Mouse (Mus musculus) G1E-ER4 (cell line): ENCODE data around the gene Nphs1. TPM values are rescaled to one million over a fixed set of nuclear protein-coding genes. Genes with fewer than 3 reads are reported as not detected.

Experiments used
- GATA1 ChIP-seq: IDR thresholded peaks from one replicate; pipeline ENCODE4 v1.8.0; 2012; ENCODE audit warnings: low read length, inconsistent platforms
- polyA plus RNA-seq: library from polyadenylated mRNA; stranded (reverse); fragments of >175 nt; gene quantifications from 2 replicates; pipeline ENCODE4 v1.2.3, GENCODE M21; 2012

Nphs1 gene
- polyA plus RNA-seq, 1 experiment: not detected

- TF ChIP-seq GATA1: no peak
Observed at GRCm38 (mm10) chr7:30431793-30432192, 26.3 kb upstream of the Nphs1 start.

- no peak for TF ChIP-seq GATA1
Observed at GRCm38 (mm10) chr7:30434238-30434637, 23.9 kb upstream of the Nphs1 start.

GRCm38 (mm10) chr7:30434701-30435100 lies 23.4 kb upstream of the Nphs1 start:
- TF ChIP-seq GATA1: no peak

- TF ChIP-seq GATA1: no peak
Observed at GRCm38 (mm10) chr7:30435156-30435555, 23.0 kb upstream of the Nphs1 start.

- no peak for TF ChIP-seq GATA1
Observed at GRCm38 (mm10) chr7:30436879-30437278, 21.2 kb upstream of the Nphs1 start.

DNA sequence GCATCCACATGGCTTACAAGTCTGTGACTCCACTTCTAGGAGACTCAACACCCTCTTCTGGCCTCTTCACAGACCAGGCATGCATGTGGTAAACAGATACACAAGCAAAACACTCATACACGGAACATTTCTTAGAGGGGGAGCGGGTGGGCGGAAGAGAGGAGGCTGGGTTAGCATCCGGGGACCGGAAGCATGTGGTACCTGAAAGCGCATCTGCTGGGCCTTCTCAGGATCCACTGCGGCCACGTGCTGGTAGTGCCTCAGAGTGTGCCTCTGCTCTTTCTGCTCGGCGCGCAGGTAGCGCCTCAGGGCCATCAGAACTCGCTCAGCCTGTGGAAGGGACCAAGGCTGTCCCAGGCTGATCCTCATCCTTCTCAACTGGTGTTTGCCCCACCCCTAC lies 18.4 kb upstream of the Nphs1 start:
- TF ChIP-seq GATA1: no peak

DNA sequence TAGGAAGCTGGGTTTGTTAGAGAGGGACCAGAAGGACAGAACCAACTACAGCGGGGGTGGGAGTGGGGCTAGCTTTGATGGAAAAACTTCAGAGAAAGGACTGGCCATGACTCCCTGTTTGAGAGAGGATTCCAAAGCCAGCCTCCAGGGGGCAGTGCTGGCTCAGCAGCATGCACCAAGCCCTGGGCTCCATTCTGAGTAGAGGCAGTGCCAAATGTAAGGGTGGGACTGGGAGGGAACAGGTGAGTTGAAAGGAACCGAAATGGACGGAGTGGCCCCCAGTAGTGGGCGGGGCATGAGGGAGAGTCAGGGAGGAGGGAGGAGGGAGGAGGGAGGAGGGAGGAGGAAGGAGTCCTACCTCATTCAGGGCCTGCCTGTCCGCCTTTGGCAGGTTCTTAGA lies 17.4 kb upstream of the Nphs1 start:
- no peak for TF ChIP-seq GATA1

DNA sequence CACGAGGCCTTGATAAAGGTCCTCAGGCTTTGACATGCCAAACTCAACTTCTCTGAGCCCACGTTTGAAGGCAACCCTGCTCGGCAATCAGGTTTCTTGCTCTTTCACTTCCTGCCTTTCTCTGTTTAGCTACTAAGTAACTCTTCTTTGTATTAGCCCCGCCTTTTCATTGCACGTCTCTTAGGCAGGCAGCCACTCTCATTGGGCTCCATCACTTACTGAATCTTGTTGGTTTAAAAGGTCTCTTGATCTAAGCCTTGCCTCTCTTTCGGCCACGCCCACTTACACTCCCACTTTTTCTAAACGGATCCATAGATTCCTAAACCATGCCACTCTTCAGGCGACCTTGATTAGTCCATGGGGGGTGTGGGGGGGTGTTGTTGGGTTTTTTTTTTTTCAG lies 14.4 kb upstream of the Nphs1 start:
- no peak for TF ChIP-seq GATA1

DNA sequence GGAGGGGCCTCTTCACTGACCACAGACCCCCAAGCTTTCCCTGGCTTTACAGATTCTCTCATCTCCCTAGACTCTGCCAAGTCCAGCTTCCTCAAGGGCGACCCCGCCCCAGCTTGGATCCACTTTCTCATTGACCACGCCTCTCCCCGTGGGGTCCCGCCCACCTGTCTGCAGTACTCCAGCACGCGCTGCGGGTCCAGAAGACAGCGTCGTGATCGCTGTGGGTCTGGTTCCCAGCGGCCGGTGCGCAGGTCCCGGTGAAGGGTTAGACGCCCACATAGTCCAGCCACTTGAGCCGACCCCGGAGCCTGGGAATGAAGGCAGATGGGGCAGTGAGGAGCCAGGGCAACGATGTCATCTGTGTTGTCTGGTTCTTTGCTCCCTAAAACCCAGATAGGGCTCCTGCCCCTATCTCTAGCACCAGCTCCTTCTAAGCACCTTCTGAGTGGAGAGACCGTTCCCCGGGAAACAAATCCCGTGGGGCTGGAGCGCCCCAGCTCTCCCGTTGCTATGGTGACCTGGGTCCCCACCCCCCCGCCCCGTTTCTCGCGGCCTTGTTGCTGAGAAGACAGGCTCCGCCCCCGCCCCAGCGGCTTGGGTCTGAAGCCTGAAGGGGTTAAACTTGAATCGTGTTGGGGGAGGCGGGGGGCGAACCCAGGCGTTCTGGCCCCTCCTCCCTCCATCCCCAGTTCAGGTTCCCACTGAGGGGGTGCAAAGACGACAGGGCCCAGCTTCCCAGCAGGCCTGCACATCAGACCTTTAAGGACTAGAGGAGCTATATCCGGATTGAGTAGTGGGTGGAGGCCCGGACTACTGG lies 13.8 kb upstream of the Nphs1 start:
- no peak for TF ChIP-seq GATA1

GRCm38 (mm10) chr7:30444971-30445751 lies 13.0 kb upstream of the Nphs1 start, which contains the start of gene Aplp1:
Aplp1 (minus strand) TSS chr7:30445535.
- TF ChIP-seq GATA1: no peak

- TF ChIP-seq GATA1: no peak
Observed at GRCm38 (mm10) chr7:30450241-30450640, 7.9 kb upstream of the Nphs1 start.

DNA sequence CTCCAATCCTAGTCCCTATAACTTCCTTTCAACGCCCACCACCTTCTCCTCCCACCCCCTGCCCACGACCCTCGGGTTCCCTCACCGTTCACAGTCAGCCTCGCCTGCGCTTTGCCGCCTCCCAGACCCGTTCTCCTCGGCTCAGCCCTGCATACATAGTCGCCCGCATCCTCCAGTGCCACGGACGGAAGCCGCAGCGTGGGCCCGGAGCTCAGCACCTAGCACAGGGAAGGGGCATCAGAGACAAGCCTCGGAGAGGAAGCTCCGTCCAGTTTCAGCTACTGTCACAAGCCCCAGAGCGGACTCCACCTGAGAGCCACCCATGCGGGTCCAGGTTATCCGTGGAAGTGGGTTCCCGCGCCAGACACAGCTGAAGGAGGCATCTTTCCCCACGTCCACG lies 4.8 kb upstream of the Nphs1 start:
- TF ChIP-seq GATA1: no peak

DNA sequence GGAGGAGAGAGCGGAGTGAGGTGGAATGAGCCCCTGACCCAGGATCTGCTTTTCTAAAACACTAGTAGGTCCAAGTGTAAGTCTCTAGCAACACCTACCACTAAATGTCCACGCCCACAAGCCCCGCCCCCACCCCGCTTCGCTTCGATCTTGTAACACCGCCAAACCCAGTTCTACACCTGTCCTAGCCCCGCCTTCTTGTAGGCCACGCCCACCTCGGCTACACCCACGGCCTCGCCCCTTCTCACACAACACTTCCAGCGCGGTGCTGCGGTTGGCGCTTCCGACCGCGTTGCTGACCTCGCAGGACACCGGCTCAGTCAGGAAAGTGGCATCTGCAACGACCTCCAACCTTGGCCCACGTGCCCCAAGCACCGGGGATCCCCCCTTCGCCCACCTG lies 4.3 kb upstream of the Nphs1 start:
- no peak for TF ChIP-seq GATA1

DNA sequence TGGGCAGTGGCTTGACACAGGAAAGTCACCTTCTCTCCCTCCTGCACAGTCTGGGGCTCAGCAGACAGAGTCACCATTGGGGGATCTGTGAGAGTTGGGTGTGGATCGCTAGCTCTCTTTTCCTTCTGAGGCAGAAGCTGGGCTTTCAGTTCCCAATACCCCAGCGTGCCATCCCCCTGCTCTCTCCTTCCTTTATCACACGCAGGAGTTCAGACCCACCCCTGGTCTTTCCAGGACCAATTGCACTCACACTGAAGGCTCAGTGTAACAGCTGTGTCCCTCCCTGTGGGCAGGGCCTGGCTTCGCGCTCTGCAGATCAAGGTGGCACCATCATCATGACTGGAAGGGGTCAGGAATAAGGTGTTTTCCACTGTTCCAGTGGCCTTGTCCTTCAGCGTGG lies 3.9 kb upstream of the Nphs1 start:
- TF ChIP-seq GATA1: no peak

GRCm38 (mm10) chr7:30456487-30456886 lies 1.6 kb upstream of the Nphs1 start:
- no peak for TF ChIP-seq GATA1

DNA sequence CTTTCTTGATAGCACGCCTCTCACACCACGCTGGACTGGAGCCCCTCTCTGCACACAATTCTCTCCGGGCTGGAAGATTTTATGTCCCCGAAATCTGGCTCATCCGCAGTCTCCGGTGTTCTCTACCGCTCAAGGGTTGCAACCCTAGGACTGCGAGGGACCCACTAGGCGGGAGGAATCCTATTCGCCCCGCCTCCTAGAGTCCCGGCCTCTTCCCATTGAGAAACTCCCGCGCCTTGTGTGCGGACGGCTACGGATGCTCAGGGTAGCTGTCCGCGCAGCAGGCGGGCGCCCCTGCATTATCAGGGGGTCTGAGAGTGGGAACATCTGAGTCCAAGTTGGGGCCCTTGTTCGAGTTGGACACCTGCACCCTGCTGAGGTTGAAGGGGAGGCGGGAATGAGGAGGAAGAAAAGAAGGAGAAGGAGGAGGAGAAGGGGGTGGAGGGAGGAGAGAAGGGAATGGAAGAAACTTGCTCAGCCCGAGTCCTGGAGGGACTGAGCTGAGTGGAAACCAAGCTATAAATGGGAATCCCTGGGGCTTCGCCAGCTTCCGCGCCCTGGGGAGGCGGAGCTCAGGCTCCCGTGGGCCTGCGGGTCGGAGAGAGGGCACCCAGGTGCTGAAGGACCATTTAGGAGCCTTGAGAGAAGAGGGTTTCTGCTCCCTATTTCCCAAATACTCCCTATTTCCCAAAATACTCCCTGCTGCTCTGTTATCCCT lies 1.0 kb upstream of the Nphs1 start:
- TF ChIP-seq GATA1: no peak
